Mouse (Mus musculus) MEL-GATA-1-ER (cell line): ENCODE results near the gene Fbxl18.

Experiments used
- DNase-seq: peaks from one replicate; pipeline ENCODE4 v3.0.0-alpha.2; 2012; ENCODE audit warnings: low read depth; ENCODE audit errors: extremely low read depth

Fbxl18 gene

GRCm38 (mm10) chr5:142916593-142916992 lies 21.4 kb upstream of the Fbxl18 start:
- no peak for DNase-seq

GRCm38 (mm10) chr5:142915231-142915630 lies 20.0 kb upstream of the Fbxl18 start:
- no peak for DNase-seq

GRCm38 (mm10) chr5:142912739-142913138 lies 17.5 kb upstream of the Fbxl18 start:
- DNase-seq = no peak

GRCm38 (mm10) chr5:142912320-142912719 lies 17.1 kb upstream of the Fbxl18 start:
- no peak for DNase-seq

- no peak for DNase-seq
These were observed 16.4 kb upstream of the Fbxl18 start for GRCm38 (mm10) chr5:142911629-142912028.

- no peak for DNase-seq
These were observed 14.5 kb upstream of the Fbxl18 start for GRCm38 (mm10) chr5:142909576-142910278.

GRCm38 (mm10) chr5:142908941-142909575 lies 13.8 kb upstream of the Fbxl18 start:
- no peak for DNase-seq

- no peak for DNase-seq
These were observed 12.8 kb upstream of the Fbxl18 start for GRCm38 (mm10) chr5:142907803-142908559.

- DNase-seq = no peak
These were observed 12.0 kb upstream of the Fbxl18 start for GRCm38 (mm10) chr5:142907048-142907802.

- peak; percentile 84 for DNase-seq
These were observed 11.4 kb upstream of the Fbxl18 start, which contains the start of gene Actb for GRCm38 (mm10) chr5:142906532-142907047. Gene Actb (minus strand): TSS chr5:142906754.

GRCm38 (mm10) chr5:142905725-142906531 lies 10.7 kb upstream of the Fbxl18 start:
- peak; percentile 79 for DNase-seq

GRCm38 (mm10) chr5:142905038-142905695 lies 9.9 kb upstream of the Fbxl18 start:
- no peak for DNase-seq

GRCm38 (mm10) chr5:142904208-142905037 lies 9.2 kb upstream of the Fbxl18 start:
- no peak for DNase-seq

- DNase-seq = no peak
These were observed 8.4 kb upstream of the Fbxl18 start for GRCm38 (mm10) chr5:142903470-142904207.

- DNase-seq = no peak
These were observed 7.5 kb upstream of the Fbxl18 start for GRCm38 (mm10) chr5:142902506-142903314.

GRCm38 (mm10) chr5:142901846-142902505 lies 6.8 kb upstream of the Fbxl18 start:
- DNase-seq = no peak

- no peak for DNase-seq
These were observed 6.2 kb upstream of the Fbxl18 start for GRCm38 (mm10) chr5:142901355-142901802.
